Mouse (Mus musculus) MEL (cell line): ENCODE measurements around the gene Kctd6. TPM values are rescaled to one million over a fixed set of nuclear protein-coding genes. Genes with fewer than 3 reads are reported as not detected.

Source experiments
- DNase-seq: peaks from one replicate; pipeline ENCODE4 v3.0.0; 2011; ENCODE audit warnings: low read depth, low spot score
- H3K27ac ChIP-seq: 2 replicates; pipeline ENCODE4 v1.5.1; 2012; ENCODE audit warnings: low read depth, mild to moderate bottlenecking, control low read depth, low read length, moderate library complexity; ENCODE audit not compliant: control insufficient read depth
- H3K27me3 ChIP-seq, 2 experiments: fragments of 150-350 bp in 1 of 2; sonication (generic) in 1 of 2; 2 replicates each; pipeline ENCODE4 v1.6.1; 2012; ENCODE audit warnings: low read length in 2 of 2, mild to moderate bottlenecking in 2 of 2, improper control_type of control experiment in 1 of 2, moderate library complexity in 1 of 2; ENCODE audit not compliant: insufficient read depth in 2 of 2, control insufficient read depth in 1 of 2
- H3K36me3 ChIP-seq, 2 experiments: 2 replicates each; pipeline ENCODE4 v1.6.1; 2012 to 2014; ENCODE audit warnings: low read length in 2 of 2, improper control_type of control experiment in 1 of 2, inconsistent platforms in 1 of 2, mild to moderate bottlenecking in 1 of 2; ENCODE audit not compliant: insufficient read depth in 2 of 2, control insufficient read depth in 1 of 2
- H3K4me1 ChIP-seq, 2 experiments: fragments of 150-350 bp in 1 of 2; sonication (generic) in 1 of 2; 2 replicates each; pipeline ENCODE4 v1.6.1; 2012; ENCODE audit warnings: low read length in 2 of 2, improper control_type of control experiment in 1 of 2, mild to moderate bottlenecking in 1 of 2; ENCODE audit not compliant: insufficient read depth in 2 of 2, control insufficient read depth in 1 of 2
- H3K4me3 ChIP-seq, 2 experiments: fragments of 150-350 bp in 1 of 2; sonication (generic) in 1 of 2; 2 replicates each; pipeline ENCODE4 v1.5.1; 2012; ENCODE audit warnings: low read depth in 2 of 2, low read length in 2 of 2, mild to moderate bottlenecking in 2 of 2, moderate library complexity in 2 of 2, control low read depth in 1 of 2, improper control_type of control experiment in 1 of 2; ENCODE audit not compliant: control insufficient read depth in 1 of 2, insufficient read depth in 1 of 2
- H3K79me2 ChIP-seq: 2 replicates; pipeline ENCODE4 v1.6.1; 2012; ENCODE audit warnings: mild to moderate bottlenecking, low read length, moderate library complexity; ENCODE audit not compliant: control insufficient read depth, poor library complexity, insufficient read depth
- H3K9ac ChIP-seq: 2 replicates; pipeline ENCODE4 v1.6.1; 2012; ENCODE audit warnings: low read depth, mild to moderate bottlenecking, control low read depth, low read length, moderate library complexity; ENCODE audit not compliant: control insufficient read depth, poor library complexity, severe bottlenecking
- H3K9me3 ChIP-seq: fragments of 150-350 bp; sonication (generic); replicated peaks from 2 replicates; pipeline ENCODE4 v1.6.1; 2012; ENCODE audit warnings: mild to moderate bottlenecking, low read length, improper control_type of control experiment, moderate library complexity; ENCODE audit not compliant: insufficient read depth
- CHD2 ChIP-seq: IDR thresholded peaks from 2 replicates; pipeline ENCODE4 v1.6.1; 2011; ENCODE audit warnings: low read length, improper control_type of control experiment
- CTCF ChIP-seq, 3 experiments: IDR thresholded peaks in 2 of 3; conservative IDR thresholded peaks in 1 of 3; 2 replicates each; pipeline ENCODE4 v1.5.1; 2011 to 2012; ENCODE audit warnings: low read length in 3 of 3, low read depth in 2 of 3, mild to moderate bottlenecking in 2 of 3, improper control_type of control experiment in 1 of 3, inconsistent platforms in 1 of 3, mixed read lengths in 1 of 3, moderate library complexity in 1 of 3; ENCODE audit not compliant: control insufficient read depth in 1 of 3, insufficient read depth in 1 of 3, poor library complexity in 1 of 3, severe bottlenecking in 1 of 3
- ELF1 ChIP-seq: IDR thresholded peaks from 2 replicates; pipeline ENCODE4 v1.6.1; 2014; ENCODE audit warnings: low read depth, mild to moderate bottlenecking, inconsistent platforms, low read length, improper control_type of control experiment, moderate library complexity
- EP300 ChIP-seq, 2 experiments: IDR thresholded peaks; 2 replicates each; pipeline ENCODE4 v1.6.1; 2011; ENCODE audit warnings: improper control_type of control experiment in 2 of 2, low read length in 2 of 2, low read depth in 1 of 2, mild to moderate bottlenecking in 1 of 2
- ETS1 ChIP-seq: IDR thresholded peaks from 2 replicates; pipeline ENCODE4 v1.6.1; 2012; ENCODE audit warnings: low read depth, mild to moderate bottlenecking, inconsistent platforms, low read length, improper control_type of control experiment, moderate library complexity
- GABPA ChIP-seq: IDR thresholded peaks from 2 replicates; pipeline ENCODE4 v1.6.1; 2012; ENCODE audit warnings: low read depth, mild to moderate bottlenecking, inconsistent platforms, low read length, improper control_type of control experiment, moderate library complexity
- HCFC1 ChIP-seq: IDR thresholded peaks from 2 replicates; pipeline ENCODE4 v1.6.1; 2012; ENCODE audit warnings: low read depth, mild to moderate bottlenecking, inconsistent platforms, low read length, improper control_type of control experiment, moderate library complexity
- JUND ChIP-seq: IDR thresholded peaks from 2 replicates; pipeline ENCODE4 v1.6.1; 2011; ENCODE audit warnings: low read depth, mild to moderate bottlenecking, improper control_type of control experiment, low read length
- MAFK ChIP-seq: IDR thresholded peaks from 2 replicates; pipeline ENCODE4 v1.6.1; 2011; ENCODE audit warnings: low read depth, mild to moderate bottlenecking, low read length, improper control_type of control experiment, borderline replicate concordance
- MAX ChIP-seq: IDR thresholded peaks from 2 replicates; pipeline ENCODE4 v1.6.1; 2011; ENCODE audit warnings: low read length, improper control_type of control experiment
- MXI1 ChIP-seq: IDR thresholded peaks from 2 replicates; pipeline ENCODE4 v1.6.1; 2011; ENCODE audit warnings: mild to moderate bottlenecking, low read depth, low read length, improper control_type of control experiment
- MYC ChIP-seq: IDR thresholded peaks from 2 replicates; pipeline ENCODE4 v1.6.1; 2011; ENCODE audit warnings: low read depth, mild to moderate bottlenecking, low read length, improper control_type of control experiment, moderate library complexity
- NRF1 ChIP-seq: IDR thresholded peaks from 2 replicates; pipeline ENCODE4 v1.6.1; 2014; ENCODE audit warnings: low read depth, mild to moderate bottlenecking, inconsistent platforms, low read length, improper control_type of control experiment, moderate library complexity; ENCODE audit not compliant: poor library complexity, insufficient read depth, severe bottlenecking
- POLR2A ChIP-seq, 2 experiments: IDR thresholded peaks; 2 replicates each; pipeline ENCODE4 v1.6.1; 2011 to 2012; ENCODE audit warnings: low read length in 2 of 2, mild to moderate bottlenecking in 2 of 2, control low read depth in 1 of 2, improper control_type of control experiment in 1 of 2, low read depth in 1 of 2, moderate library complexity in 1 of 2; ENCODE audit not compliant: control insufficient read depth in 1 of 2, insufficient read depth in 1 of 2, poor library complexity in 1 of 2
- POLR2AphosphoS5 ChIP-seq: IDR thresholded peaks from 2 replicates; pipeline ENCODE4 v1.6.1; 2012; ENCODE audit warnings: low read depth, borderline replicate concordance, mild to moderate bottlenecking, inconsistent platforms, low read length, moderate library complexity, mixed read lengths
- TAL1 ChIP-seq: IDR thresholded peaks from 2 replicates; pipeline ENCODE4 v1.6.1; 2012; ENCODE audit warnings: mild to moderate bottlenecking, inconsistent platforms, low read length, moderate library complexity, mixed read lengths
- TBP ChIP-seq: IDR thresholded peaks from 2 replicates; pipeline ENCODE4 v1.8.0; 2011; ENCODE audit warnings: low read depth, low read length, improper control_type of control experiment
- TCF12 ChIP-seq: IDR thresholded peaks from 2 replicates; pipeline ENCODE4 v1.6.1; 2014; ENCODE audit warnings: low read depth, mild to moderate bottlenecking, inconsistent platforms, low read length, improper control_type of control experiment, moderate library complexity
- USF1 ChIP-seq: IDR thresholded peaks from 2 replicates; pipeline ENCODE4 v1.6.1; 2014; ENCODE audit warnings: low read depth, mild to moderate bottlenecking, inconsistent platforms, low read length, improper control_type of control experiment, moderate library complexity
- USF2 ChIP-seq, 2 experiments: IDR thresholded peaks; 2 replicates each; pipeline ENCODE4 v1.6.1; 2011 to 2012; ENCODE audit warnings: improper control_type of control experiment in 2 of 2, low read length in 2 of 2, borderline replicate concordance in 1 of 2, inconsistent platforms in 1 of 2, low read depth in 1 of 2, mild to moderate bottlenecking in 1 of 2; ENCODE audit not compliant: insufficient read depth in 1 of 2
- ZNF384 ChIP-seq: IDR thresholded peaks from 2 replicates; pipeline ENCODE4 v1.6.1; 2012; ENCODE audit warnings: low read depth, mild to moderate bottlenecking, inconsistent platforms, low read length, improper control_type of control experiment
- polyA plus RNA-seq, 2 experiments: library from polyadenylated mRNA; stranded (reverse) in 1 of 2; unstranded in 1 of 2; fragments of >175 nt in 1 of 2; fragments of >200 nt in 1 of 2; gene quantifications; 2 replicates each; pipeline versions ENCODE4 v1.2.1 to v1.2.4; 2012; ENCODE audit warnings: low replicate concordance in 2 of 2, low read depth in 1 of 2; ENCODE audit not compliant: insufficient read length in 2 of 2, insufficient read depth in 1 of 2, missing spikeins in 1 of 2
- total RNA-seq: library from RNA; depleted of rRNA; stranded (reverse); fragments of 300-350 nt; gene quantifications from 2 replicates; pipeline ENCODE4 v1.2.3, GENCODE M21; 2012

The Kctd6 gene
- total and polyA plus RNA-seq, 3 experiments, result 3.6 to 5.5 TPM; not detected in 1

DNA sequence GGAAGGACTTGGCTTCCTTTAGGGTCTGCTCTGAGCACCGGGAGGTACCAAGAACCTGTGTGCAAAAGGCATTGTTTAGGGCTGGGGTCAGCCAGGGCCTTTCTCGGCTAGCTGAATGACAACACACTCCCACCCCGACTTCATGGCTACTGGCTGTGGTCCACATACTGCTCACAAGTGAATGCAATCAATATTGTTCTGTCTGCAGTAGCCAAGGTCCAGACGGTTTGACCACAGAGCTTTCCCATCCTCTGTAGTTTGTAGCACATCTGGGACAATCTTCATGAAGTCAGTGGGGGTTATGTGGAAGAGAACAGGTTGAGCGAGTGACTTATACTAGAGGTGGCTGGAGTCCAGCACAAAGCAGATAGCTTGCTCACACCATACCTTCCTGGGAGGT is 42.9 kb downstream of the Kctd6 start:
- no peaks in the 10 kb centered on the region for H3K4me1 ChIP-seq
- H3K9me3 ChIP-seq, result no peaks in the 10 kb centered on the region
- H3K4me3 ChIP-seq, result no peak overlapping the region
- no peaks in the 10 kb centered on the region for H3K36me3 ChIP-seq
- TF ChIP-seq POLR2A (IDR thresholded peaks at IDR 0.05; ENCODE audit: control insufficient read depth in 1 of 2, insufficient read depth in 1 of 2, low read depth in 1 of 2, low read length in 2 of 2, poor library complexity in 1 of 2) (no peak), HCFC1 (no peak), ZNF384 (no peak), JUND (no peak), MAX (no peak)
- no peak overlapping the region for H3K27ac ChIP-seq
- H3K27me3 ChIP-seq, result no peaks in the 10 kb centered on the region; a peak in 1 of 4 replicates
- no peak overlapping the region for H3K9ac ChIP-seq
- no peaks in the 10 kb centered on the region for H3K79me2 ChIP-seq
- no peak for DNase-seq

DNA sequence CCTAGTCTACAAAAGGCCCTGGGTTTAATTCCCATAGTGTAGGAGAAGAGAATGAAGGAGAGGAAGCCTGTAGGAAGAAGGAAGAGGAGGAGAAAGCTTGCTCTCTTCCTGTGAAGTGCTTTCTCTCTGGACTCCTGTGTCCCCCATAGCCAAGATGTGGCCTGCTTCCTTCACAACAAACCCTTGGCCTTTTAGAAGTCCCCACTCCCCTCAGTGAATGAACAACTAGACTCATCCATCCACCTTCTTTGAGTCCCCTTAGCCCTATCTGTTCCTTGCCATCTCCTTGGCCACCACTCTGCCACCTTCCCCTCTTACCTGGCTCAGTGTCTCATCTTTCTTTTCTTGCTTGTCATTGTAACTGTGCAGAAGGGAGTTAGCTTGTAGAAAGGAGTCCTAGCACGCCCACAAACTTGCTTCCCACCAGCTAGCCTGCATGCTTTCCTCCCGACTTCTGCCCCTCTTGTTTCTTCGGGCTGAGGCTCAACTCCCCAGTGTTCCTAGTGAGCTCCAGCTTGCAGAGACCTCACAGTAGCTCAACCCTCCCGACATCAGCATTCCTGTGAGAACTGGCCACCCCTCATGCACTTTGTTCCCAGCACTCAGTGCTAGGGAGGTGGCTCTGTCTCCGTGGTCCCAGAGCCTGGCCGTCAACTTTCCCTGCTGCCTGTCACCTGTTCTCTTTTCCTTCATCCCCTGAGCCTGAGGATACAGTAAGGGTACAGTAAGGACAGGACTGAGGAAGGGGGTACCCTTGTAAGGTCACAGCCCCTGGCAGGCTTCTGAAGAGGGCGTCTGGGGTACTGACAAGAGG is 43.8 kb downstream of the Kctd6 start:
- Histone ChIP-seq H3K4me1 (no peaks in the 10 kb centered on the region), H3K36me3 (no peaks in the 10 kb centered on the region), H3K27me3 (no peaks in the 10 kb centered on the region; a peak in 1 of 4 replicates), H3K9me3 (no peaks in the 10 kb centered on the region), H3K4me3 (no peak overlapping the region), H3K27ac (no peak overlapping the region), H3K79me2 (no peaks in the 10 kb centered on the region), H3K9ac (no peak overlapping the region)
- TF ChIP-seq EP300 (IDR thresholded peaks at IDR 0.05; ENCODE audit: low read depth in 1 of 2, low read length in 2 of 2), result no peak
- no peak for TF ChIP-seq JUND
- no peak for TF ChIP-seq TCF12
- TF ChIP-seq TBP, result no peak
- no peak for TF ChIP-seq ELF1
- TF ChIP-seq USF2 (IDR thresholded peaks at IDR 0.05; ENCODE audit: borderline replicate concordance in 1 of 2, insufficient read depth in 1 of 2, low read depth in 1 of 2, low read length in 2 of 2), result no peak
- TF ChIP-seq MAFK, result no peak
- no peak for TF ChIP-seq GABPA
- no peak for TF ChIP-seq MYC
- no peak for TF ChIP-seq MAX
- no peak for TF ChIP-seq ETS1
- no peak for TF ChIP-seq USF1
- TF ChIP-seq POLR2AphosphoS5, result no peak
- no peak for TF ChIP-seq HCFC1
- TF ChIP-seq CTCF (IDR thresholded peaks at IDR 0.05 in 2 of 3, conservative IDR thresholded peaks at IDR 0.05 in 1 of 3; ENCODE audit: control insufficient read depth in 1 of 3, insufficient read depth in 1 of 3, low read depth in 2 of 3, low read length in 3 of 3, poor library complexity in 1 of 3, severe bottlenecking in 1 of 3), result no peak
- no peak for TF ChIP-seq CHD2
- TF ChIP-seq NRF1, result no peak
- TF ChIP-seq MXI1, result no peak
- TF ChIP-seq TAL1, result no peak
- no peak for DNase-seq
